Mouse (Mus musculus): ENCODE data around the gene Samd10.

The Samd10 gene

DNA sequence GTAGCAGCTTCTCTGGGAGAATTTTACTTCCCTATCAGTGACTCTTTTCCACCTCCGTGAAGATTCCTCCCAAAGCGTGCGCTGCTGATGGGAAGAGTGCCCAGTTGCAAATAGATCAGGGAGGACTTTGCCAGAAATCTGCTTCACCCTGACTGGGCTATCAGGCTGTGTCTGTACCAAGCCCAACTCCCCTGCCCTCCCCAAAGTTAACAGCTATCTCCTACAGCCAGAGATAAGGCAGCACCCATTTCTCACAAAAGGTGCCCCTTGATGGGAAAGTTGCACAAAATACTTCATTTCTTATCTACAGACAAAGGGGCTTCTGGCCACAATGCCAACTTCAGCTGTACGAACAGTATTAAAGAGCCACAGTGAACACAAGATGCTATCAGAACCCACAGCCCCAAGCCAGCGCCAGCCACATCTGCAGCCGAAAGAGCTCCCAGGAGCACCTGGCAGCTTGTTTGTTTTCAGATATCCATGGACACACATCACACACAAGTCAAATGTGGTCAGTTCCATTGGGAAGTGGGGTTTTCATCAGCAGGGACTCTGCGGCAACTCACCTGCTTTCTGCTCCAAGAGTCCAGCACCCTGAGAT is 20.9 kb downstream of the Samd10 start:
- DNase-seq (ENCODE audit: low spot score in 2 of 2): no peak

DNA sequence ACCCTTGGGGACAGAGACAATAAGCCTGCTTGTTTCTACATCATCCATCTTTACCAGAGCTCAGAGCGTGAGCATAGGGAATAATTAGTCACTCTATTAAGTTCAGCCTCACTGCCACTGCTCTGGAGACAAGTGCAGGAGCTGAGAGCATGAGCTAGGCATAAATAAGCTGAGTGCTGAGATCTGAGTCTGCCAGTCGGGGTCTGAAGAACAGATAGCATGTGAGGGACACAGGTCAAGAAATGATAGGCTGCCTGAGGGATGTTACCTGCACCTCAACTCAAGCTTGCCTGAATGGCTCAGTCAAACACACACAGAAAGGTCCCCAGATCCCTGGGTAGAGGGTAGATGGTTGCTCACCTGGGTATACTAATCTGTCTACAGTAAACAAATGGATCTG is 21.9 kb downstream of the Samd10 start:
- DNase-seq (ENCODE audit: low spot score in 2 of 2): no peak

DNA sequence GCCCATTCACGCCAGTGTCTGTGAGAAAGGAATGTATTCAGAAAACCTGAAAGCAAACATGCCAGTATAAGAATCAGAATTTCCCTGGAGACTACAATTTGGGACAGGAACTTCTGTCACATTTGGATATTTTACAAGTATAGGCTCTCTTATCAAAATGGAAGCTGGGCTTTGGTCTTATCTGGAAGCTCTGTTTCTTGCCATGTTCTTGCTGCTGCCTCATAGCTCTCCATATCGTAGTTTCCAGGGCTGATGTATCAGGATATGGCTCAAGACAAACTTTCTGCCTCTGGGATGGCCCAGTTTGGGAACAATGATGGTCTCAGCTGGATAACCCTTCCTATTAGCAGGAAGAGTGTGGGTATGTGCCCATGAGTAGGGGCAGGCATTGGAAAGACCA is 22.4 kb downstream of the Samd10 start:
- DNase-seq (ENCODE audit: low spot score in 2 of 2): no peak

DNA sequence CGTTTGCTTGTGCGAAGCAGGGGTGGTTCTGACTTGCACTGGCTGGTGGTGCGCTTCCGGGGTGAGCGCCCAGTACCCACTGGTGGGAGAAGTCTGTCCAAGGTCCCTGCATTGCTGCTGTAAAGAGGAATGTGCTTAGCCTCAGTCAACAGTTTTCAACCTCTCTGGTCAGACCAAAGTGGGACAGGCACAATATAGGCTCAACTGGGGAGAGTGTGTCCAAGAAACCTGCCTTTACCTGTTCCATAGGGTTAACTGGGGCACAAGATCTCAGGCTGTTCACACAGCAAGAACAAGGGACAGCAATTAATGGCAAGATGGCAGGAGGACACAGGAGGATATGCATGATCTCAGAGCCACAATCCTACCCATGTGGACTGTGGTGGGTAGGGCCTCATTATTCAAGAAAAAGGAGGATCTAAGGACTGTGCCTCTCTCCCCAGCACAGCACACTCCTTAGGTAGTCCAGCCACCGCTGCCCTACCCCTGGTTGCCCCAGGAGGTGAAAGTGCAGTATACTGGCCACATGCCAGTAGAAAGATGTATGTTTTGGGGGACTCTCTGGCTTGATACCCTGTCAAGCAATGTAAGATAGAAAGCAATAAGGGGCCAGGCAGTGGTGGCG is 24.0 kb downstream of the Samd10 start:
- no peak for DNase-seq (ENCODE audit: low spot score in 2 of 2)

DNA sequence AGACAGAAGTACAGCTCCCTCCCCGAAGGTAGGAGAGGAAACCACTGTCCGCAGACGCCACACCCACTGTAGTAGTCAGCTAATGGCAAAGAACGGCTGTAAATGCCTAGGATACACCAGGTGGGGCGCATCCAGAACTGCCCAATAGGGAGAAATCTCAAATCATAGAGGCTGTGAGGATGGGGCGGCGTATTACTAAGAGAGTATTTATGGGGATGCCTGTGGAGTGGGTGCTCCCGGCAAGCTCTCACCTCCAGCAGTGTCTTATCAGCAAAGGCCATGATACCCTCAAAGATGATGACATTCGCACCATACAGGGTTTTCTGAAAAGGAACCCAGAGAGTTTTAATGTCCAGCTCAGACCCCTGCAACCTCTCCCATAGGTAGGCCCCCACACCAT is 25.1 kb downstream of the Samd10 start:
- no peak for DNase-seq (ENCODE audit: low spot score in 2 of 2)

DNA sequence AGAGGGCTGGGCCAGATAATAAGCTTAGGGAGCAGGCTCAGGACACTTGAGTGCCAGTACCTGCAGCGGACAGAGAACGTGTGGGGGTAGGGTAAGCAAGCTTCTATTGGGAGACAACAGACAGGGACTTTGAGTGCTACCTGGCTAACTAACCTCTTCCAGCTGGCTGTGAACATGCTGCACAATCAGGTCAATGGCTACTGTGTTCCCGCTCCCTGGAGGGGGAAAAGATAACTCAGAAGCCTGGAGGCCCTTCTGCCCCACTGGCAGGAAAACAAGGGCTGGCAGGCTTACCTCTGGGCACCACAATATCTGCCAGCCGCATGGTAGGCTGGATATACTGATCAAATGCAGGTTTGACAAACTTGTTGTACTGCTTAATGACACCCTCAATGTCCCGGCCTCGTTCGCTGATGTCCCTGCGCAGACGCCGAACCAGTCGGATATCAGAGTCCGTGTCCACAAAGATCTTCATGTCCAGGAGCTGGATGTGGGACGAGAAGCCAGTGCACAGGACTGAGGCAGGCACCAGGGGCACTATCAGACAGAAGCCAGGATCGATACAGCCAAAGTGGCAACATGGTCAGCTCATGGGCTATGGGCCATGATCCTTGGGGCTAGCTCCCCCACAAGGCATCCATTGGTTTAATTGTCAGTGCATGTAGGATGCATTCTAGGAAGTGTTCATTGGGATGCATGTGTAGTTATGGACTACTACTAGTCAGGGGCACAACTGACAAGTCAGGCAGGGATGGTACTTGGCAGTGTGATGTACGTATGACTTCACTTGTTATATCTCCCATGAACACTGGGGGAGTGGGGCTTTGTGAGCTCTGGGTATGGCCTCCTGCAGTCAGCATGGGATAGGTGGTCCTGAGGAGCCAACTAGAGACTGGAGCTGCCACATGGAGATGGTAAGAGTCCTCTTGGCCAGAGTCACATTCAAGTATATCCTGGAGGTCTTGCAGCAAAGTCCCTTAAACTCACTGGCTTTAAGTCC is 25.8 kb downstream of the Samd10 start:
- DNase-seq (ENCODE audit: low spot score in 2 of 2): no peak

DNA sequence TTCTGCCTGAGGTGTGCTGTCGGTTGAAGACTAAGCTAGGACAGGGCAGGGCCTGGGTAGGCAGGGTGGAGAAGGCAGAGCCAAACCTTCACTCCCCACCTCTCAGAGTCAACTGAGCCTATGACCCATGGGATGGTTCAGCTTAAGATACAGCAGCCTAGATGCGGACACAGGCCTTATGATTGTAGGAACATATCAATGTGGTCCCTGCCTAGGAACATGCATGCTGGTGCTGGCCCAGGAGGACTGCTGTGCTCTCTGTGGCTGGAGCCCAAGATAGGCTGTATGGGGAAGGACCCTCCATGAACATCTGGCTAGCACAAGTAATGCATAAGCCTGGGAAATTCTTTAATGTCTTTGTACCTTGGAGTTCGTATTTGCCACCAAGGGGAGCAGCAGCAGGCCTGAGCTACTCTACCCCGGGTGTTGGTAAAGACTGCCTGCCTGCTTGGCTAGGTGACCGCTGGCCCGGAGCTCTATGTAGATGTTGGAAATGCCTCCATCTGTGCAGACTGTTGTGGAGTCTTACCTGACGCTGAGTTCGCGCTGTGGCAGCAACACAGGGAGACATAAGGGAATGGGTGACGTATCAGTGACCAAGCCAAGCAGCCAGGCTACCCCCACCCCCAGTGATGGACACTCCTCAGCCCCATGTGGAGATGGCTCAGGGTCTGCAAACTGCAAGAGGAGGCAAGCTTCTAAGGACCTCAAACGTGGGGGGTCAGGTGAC is 26.9 kb downstream of the Samd10 start:
- DNase-seq (ENCODE audit: low spot score in 2 of 2): no peak

DNA sequence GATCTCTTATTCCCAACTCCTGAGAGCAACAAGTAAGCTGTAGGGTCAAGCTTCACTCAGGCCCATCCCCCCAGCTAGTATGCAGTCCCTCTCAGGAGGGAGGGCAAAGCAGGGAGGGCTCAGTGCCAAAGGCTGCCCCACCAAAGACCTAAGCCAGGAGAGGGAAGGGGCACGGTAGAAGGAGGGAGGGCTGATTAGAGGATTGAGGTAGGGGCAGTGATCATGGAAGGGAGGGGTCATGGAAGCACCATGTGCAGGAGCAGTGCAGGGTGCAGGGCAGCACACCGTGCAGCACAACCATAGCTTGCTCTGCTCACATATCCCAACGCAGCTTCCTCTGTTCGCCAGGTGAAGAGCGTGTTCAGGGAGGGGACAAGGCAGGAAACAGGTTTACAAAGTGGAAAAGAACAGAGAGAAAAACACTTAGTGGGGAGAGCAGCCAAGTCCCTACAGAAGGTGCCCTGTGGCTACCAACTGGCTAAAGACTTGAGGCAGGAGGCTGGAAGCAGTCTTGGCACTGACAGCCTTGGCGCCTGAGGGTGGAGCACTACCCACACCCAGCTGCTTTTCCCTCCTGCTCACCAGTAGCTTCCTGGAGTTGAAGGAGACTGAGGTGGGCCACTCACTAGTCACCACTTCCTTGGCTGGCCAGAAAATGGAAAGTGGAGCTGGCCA is 28.0 kb downstream of the Samd10 start:
- DNase-seq (ENCODE audit: low spot score in 2 of 2): no peak

DNA sequence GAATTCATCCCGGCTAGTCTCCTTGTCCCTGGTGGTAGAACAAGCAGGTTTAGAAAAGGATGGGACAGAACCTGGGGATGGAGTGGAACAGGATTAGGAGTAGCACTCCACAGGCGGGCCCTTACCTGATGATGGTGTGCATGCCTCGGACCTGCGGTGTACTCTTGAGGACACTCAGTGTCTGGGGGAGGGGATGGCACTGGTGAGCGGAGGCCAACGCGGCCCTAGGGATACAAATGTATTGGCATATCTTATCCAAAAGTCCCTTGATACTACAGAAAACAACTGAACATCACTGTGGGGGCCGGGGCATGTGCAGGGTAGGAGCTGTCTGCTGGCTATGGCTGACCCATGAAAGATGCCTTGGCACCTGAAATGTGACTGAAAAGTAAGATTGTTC is 28.6 kb downstream of the Samd10 start:
- no peak for DNase-seq (ENCODE audit: low spot score in 2 of 2)

DNA sequence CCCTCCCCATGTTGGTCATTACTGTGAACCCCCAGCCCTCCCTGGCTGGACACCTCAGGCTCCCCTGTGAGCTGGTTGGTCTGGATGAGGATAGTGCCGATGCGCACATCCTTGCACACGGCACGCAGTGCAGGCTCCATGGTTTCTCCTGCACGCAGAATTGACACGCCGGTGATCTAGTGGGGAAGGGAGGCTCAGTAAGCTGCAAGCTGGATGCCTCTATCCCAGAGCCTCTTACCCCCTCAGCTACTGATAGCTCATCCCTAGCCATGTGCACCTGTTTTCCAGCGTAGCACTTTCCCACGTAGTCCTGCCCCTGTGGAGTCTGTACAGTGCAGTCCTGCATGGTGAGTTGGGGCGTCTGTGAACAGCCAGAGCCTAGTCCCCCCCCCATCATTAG is 29.2 kb downstream of the Samd10 start:
- no peak for DNase-seq (ENCODE audit: low spot score in 2 of 2)

DNA sequence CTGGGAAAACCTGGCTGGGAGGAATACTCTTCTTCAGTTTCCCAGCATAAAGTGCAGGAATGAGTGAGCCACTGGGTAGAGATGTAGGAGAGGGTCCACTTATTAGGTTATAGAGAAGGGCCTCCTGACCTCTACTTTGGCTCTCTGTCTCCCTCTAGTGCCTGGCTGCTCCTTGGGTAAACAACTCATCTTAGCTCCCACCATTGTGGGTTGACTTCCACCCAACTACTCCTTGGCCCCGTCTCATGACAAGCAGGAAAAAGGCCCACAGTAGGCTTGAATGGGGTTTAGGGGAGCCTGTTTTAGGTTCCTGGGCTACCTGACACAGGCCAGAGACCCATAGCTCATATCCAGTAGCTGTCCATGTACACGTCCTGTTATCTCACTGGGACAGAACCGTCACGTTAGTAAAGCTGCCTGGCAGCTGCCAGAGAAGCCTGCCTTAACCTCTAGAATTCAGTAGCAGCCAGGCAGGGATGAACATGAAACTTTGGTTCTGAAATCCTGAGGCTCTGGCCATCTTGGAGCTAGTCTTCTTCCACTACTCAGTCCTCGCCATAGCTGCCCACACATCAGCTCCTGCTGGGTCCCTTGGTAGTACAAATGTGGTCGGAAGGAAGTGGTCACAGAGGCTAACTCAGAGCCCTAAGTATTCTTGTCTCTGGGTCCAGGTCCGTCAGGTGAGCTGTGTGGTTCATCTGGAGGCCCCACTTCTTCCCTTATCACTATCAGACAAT is 30.6 kb downstream of the Samd10 start:
- no peak for DNase-seq (ENCODE audit: low spot score in 2 of 2)

DNA sequence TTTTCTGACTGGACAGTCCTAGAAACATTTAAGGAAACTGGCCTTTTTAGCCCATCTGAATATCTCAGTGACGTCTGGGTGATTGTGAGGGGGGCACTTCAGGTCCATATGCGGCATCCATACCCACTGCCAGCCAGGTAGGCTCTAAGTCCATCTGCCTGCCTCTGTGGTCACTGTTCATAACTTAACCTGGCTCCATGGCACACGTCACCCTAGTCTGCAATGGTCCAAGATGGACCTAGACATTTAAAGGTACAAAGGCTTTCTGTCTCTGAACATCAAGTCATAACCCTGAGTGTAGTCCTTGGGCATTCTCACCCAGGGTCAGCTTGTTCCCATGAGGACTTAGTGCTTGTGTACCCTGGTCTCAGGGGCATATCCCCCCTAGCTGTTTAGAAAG is 31.7 kb downstream of the Samd10 start:
- no peak for DNase-seq (ENCODE audit: low spot score in 2 of 2)

DNA sequence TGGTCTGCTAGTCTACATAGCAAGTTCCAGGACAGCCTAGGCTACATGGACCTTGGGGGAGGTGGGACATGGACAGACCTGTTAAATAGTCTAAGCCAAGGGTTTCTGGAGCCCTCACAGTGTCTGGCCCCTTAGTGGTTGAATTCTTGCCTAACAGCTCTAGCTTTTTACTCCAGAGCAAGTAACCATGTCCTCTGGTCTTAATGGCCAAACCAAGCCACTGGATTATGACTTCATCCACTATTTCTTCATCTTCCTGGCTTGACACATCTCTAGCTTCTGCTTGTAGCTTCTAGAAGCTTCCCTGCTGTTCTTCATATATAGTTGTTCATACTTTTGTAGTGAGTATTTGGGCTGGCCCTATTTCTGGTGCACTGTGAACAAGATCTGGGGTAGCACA is 45.2 kb downstream of the Samd10 start:
- no peak for DNase-seq (ENCODE audit: low spot score in 2 of 2)

DNA sequence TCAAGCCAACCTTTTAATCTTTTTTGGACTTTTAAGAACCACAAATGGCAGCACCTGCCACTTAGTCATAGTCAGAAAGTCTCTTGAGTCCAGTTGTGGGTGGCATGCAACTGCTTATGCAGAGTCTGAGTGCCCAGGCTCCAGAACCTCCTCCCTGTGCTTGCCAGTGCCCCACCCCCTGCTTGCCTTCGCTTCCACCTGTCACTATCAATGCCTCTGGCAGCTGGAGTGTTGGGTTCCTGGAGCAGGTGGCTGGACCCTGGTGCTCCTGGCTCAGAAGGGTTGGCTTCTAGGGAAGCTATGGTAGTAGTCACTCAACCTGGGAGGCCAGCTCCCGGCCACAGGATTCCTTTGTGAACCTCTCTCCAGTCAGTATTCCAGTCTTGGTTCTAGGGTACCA is 48.8 kb downstream of the Samd10 start:
- no peak for DNase-seq (ENCODE audit: low spot score in 2 of 2)

DNA sequence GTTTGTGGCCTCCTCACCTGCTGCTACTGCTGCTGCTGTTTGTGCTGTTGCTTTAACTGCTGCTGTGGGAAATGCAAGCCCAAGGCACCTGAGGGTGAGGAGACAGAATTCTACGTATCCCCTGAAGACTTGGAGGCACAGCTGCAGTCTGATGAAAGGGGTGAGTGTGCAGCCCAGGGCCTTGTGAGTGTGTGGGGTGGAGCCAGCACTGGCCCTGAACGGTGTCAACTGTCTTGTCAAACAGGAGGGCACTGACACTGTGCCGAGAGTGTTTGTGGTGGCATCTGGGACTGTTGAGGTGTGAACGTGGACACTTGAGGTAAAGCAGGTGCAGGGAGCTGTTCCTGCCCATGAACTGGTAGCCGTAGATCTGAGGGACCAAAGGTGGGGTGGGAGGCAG is 50.3 kb downstream of the Samd10 start:
- DNase-seq (ENCODE audit: low spot score in 2 of 2): no peak

DNA sequence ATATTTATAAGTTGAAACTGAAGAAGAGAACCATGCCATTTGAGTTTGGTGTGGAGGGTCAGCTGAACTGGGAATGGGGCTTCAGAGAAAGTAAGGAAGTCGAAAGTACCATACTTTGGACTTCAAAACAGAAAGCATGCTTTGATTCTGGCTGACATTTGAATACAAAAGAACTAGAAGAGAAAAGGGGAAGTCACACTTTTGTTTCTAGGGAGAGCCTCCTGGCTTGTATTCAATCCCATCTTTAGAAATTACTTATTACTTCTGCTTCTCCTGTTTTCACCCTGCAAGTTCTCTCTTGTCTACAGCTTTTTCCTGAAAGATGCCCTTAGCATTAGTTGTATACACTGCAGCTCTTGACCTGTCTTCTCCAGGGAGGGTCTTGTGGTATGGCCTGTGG is 50.8 kb downstream of the Samd10 start:
- DNase-seq (ENCODE audit: low spot score in 2 of 2): no peak

DNA sequence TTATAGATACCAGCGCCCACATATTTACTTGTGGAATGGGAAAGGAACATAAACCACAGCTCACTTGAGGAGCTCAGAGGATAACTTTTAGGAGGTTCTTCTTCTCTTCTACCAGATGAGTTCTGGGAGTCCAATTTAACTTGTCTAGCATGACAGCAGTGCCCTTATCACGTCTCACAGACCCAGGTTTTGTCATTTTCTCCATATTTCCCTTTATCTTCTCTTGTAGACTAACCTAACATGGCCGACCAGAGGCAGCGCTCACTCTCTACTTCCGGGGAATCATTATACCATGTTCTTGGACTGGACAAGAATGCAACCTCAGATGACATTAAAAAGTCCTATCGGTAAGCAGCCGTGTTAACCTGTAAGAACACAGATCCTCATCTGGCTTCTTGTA is 52.9 kb downstream of the Samd10 start:
- no peak for DNase-seq (ENCODE audit: low spot score in 2 of 2)
